Comparison of ENCODE assay signal across 8 mouse cellular contexts in the genomic region with DNA sequence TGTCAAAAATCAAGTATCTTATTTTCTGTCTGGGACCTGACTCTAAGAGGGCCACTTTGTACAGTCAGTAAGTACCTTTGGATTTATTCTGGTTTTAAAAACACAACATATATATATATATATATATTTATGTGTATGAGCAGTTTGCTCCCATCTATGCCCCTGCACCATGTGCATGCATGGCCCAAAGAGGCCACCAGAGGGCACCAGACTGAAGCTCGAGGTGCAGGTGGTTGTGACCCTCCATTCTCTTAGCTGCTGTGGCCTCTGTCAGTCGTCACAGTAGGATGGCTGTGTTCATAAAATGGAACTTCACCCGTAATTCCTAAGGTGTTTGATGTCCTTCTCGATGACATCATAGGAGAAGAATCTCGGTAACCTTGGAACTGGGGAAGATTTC. TPM values are rescaled to one million over a fixed set of nuclear protein-coding genes. Genes with fewer than 3 reads are reported as not detected.
DNase-seq lines count a peak whose midpoint lies in the region; ATAC-seq and TF ChIP-seq lines count a peak whose summit lies in the region.
"Had no signal": no experiment of that assay in that cellular context is flagged by ENCODE, and none has a peak within 500 bp of the region (broad histone marks: within the 10 kb centered on the region; RNA-seq: fewer than 3 reads in every experiment).

No protein-coding gene starts in this region.

- no peaks in the 10 kb centered on the region for H3K9me3 ChIP-seq in CH12.LX (replicated peaks; ENCODE audit: low read length)
- no peaks in the 10 kb centered on the region for H3K9me3 ChIP-seq in kidney, embryonic 15.5 days (replicated peaks)
- H3K9me3 ChIP-seq: limb, embryonic 13.5 days had no signal

- TF ChIP-seq RAD21 in CH12.LX (IDR thresholded peaks at IDR 0.05; ENCODE audit: low read depth, low read length), result peak; percentile 71

- H3K27me3 ChIP-seq in CH12.LX (replicated peaks), result no peaks in the 10 kb centered on the region
- no peaks in the 10 kb centered on the region for H3K27me3 ChIP-seq in Patski
- no peaks in the 10 kb centered on the region for H3K27me3 ChIP-seq in kidney, embryonic 15.5 days
- H3K27me3 ChIP-seq: limb, embryonic 13.5 days had no signal

- no peak overlapping the region for H3K27ac ChIP-seq in CH12.LX (ENCODE audit: insufficient read depth, low read depth)
- no peak overlapping the region for H3K27ac ChIP-seq in kidney, embryonic 15.5 days
- H3K27ac ChIP-seq: limb, embryonic 13.5 days had no signal

- POLR2A ChIA-PET in Patski (lab: Charles Lee), result interaction anchor here (0.6 kb wide), 1 partner anchor 14 kb away, joined by 4 read pairs; no protein-coding TSS in a partner anchor

- in situ Hi-C loops in CH12.LX (cut with MboI; ENCODE audit: low pct_ligation_motif_present, low pct_unique_long_range_greater_than_20kb, low sequenced_read_pairs), result no loop called here
- in situ Hi-C loops in Patski (cut with MboI; ENCODE audit: low pct_unique_long_range_greater_than_20kb), result no loop called here

- dilution Hi-C loops in CH12.LX (cut with MboI; ENCODE audit: extremely low pct_ligation_motif_present, extremely low pct_unique_long_range_greater_than_20kb, low sequenced_read_pairs), result no loop called here

- WGBS in kidney, embryonic 15.5 days, result 18% methylated on average over 5 of the region's 5 CpGs

- TF ChIP-seq EP300 in CH12.LX (IDR thresholded peaks at IDR 0.05; ENCODE audit: low read length), result no peak

- H3K9ac ChIP-seq in CH12.LX (ENCODE audit: insufficient read depth, low read depth), result no peak overlapping the region
- no peak overlapping the region for H3K9ac ChIP-seq in kidney, embryonic 15.5 days
- H3K9ac ChIP-seq: limb, embryonic 13.5 days had no signal

- ATAC-seq in Patski, result peak; percentile 47
- peak; percentile 62; the same call in 1 of the 2 replicates for ATAC-seq in kidney, embryonic 15.5 days (replicated peaks; ENCODE audit: low FRiP score)

- H3K4me3 ChIP-seq in CH12.LX (replicated peaks in 1 of 3; ENCODE audit: low read depth in 2 of 3, low read length in 2 of 3, poor library complexity in 1 of 3), result no peak overlapping the region
- no peak overlapping the region for H3K4me3 ChIP-seq in kidney, embryonic 15.5 days (replicated peaks)
- H3K4me3 ChIP-seq: limb, embryonic 13.5 days had no signal

- no peaks in the 10 kb centered on the region for H3K79me2 ChIP-seq in CH12.LX (replicated peaks; ENCODE audit: control insufficient read depth, extremely low read depth, insufficient read depth, poor library complexity, severe bottlenecking)

- DNase-seq in CH12.LX (ENCODE audit: extremely low read depth) (peak; percentile 86), Patski (ENCODE audit: low read depth, low spot score) (no peak)
- DNase-seq in cerebellum, postnatal 25 days, result peak; percentile 78 to 87
- DNase-seq in gastrocnemius, postnatal 36 days, result peak; percentile 66 to 67
- DNase-seq in lung, postnatal 14 days, result peak; percentile 86
- DNase-seq in right cerebral cortex, postnatal 25 days, result peak; percentile 25

- H3K4me1 ChIP-seq in CH12.LX (ENCODE audit: control insufficient read depth in 1 of 2, insufficient read depth in 2 of 2), result 0 out of 4 replicates have a peak, but pooled peaks cover 0 to 2% of the 10 kb centered on the region in 2 experiments
- H3K4me1 ChIP-seq in kidney, embryonic 15.5 days, result no peaks in the 10 kb centered on the region
- H3K4me1 ChIP-seq: limb, embryonic 13.5 days had no signal

- TF ChIP-seq CTCF in CH12.LX (conservative IDR thresholded peaks at IDR 0.05 in 1 of 2, IDR thresholded peaks at IDR 0.05 in 1 of 2; ENCODE audit: low read depth in 2 of 2, low read length in 2 of 2), result peak; percentile 87 to 93
- TF ChIP-seq CTCF in Patski (IDR thresholded peaks at IDR 0.05), result peak; percentile 81

- H3K4me2 ChIP-seq in CH12.LX (ENCODE audit: insufficient read depth, low read depth, poor library complexity, severe bottlenecking), result no peak overlapping the region
- no peak overlapping the region for H3K4me2 ChIP-seq in kidney, embryonic 15.5 days
- H3K4me2 ChIP-seq: limb, embryonic 13.5 days had no signal

- CTCF ChIA-PET in Patski (lab: Charles Lee), result interaction anchor here (0.6 to 2.1 kb wide), 9 partner anchors 9 to 153 kb away, joined by 3 to 11 read pairs (median 3); partner anchors contain the start of gene Tbc1d9b

- intact Hi-C loops in gastrocnemius, postnatal 36 days (cut with DNase I), result no loop called here

- TF ChIP-seq POLR2A in CH12.LX (IDR thresholded peaks at IDR 0.05; ENCODE audit: low read depth, low read length), result no peak

- H3K36me3 ChIP-seq in CH12.LX (replicated peaks in 1 of 2; ENCODE audit: control insufficient read depth in 1 of 2, insufficient read depth in 1 of 2, low read length in 1 of 2), result no peaks in the 10 kb centered on the region
- no peaks in the 10 kb centered on the region for H3K36me3 ChIP-seq in kidney, embryonic 15.5 days

TF ChIP-seq in CH12.LX, 34 proteins besides CTCF, POLR2A, EP300 and RAD21:
- TF ChIP-seq USF1 (IDR thresholded peaks at IDR 0.05; ENCODE audit: low read depth, low read length) (no peak), ZNF384 (IDR thresholded peaks at IDR 0.05; ENCODE audit: low read depth, low read length) (peak; percentile 45; the same call in 1 of the 2 replicates), MAX (IDR thresholded peaks at IDR 0.05; ENCODE audit: low read length) (peak; percentile 70; the same call in 1 of the 2 replicates), MEF2A (IDR thresholded peaks at IDR 0.05; ENCODE audit: borderline replicate concordance, low read depth, low read length) (no peak), JUN (IDR thresholded peaks at IDR 0.05; ENCODE audit: insufficient read depth, low read depth, low read length) (no peak), USF2 (conservative IDR thresholded peaks at IDR 0.05; ENCODE audit: low read depth, low read length) (no peak), CHD2 (IDR thresholded peaks at IDR 0.05; ENCODE audit: low read length) (no peak), MYC (IDR thresholded peaks at IDR 0.05; ENCODE audit: low read depth, low read length) (peak; percentile 94), MXI1 (IDR thresholded peaks at IDR 0.05; ENCODE audit: low read depth, low read length) (no peak; the same call in 1 of the 2 replicates), TCF12 (IDR thresholded peaks at IDR 0.05; ENCODE audit: low read depth, low read length) (no peak), PAX5 (IDR thresholded peaks at IDR 0.05; ENCODE audit: low read length) (no peak), SMC3 (IDR thresholded peaks at IDR 0.05; ENCODE audit: low read depth, low read length) (peak; percentile 88), E2F4 (IDR thresholded peaks at IDR 0.05; ENCODE audit: insufficient replicate concordance, low read depth, low read length) (no peak)

RNA-seq across cellular contexts. Expression of gene Tbc1d9b, which starts 16.9 kb away (rescaled TPM):
- 23.1 and 27.9 TPM in 2 replicates for total RNA-seq in CH12.LX (2012; rRNA removed)
- 12.8 and 14.1 TPM in 2 replicates for total RNA-seq in CH12.LX (2014; rRNA removed)
- 26.7 and 28.6 TPM in 2 replicates for polyA plus RNA-seq in CH12.LX (2012; ENCODE audit: insufficient read length, low read depth)
- 90.9 TPM for polyA plus RNA-seq in Patski (2021)
- total RNA-seq in gastrocnemius, postnatal 36 days (2021), result 10 to 100 TPM; 24.1 to 24.5 TPM
- polyA plus RNA-seq in kidney, embryonic 15.5 days (2015; fragmentation: Nextera tagmentation; extraction: Ambion mirVana), result 40.0 and 42.9 TPM in 2 replicates

RNA-seq across cellular contexts. Expression of gene Mrnip, which starts 59.9 kb away (rescaled TPM):
- 30.4 and 36.7 TPM in 2 replicates for total RNA-seq in CH12.LX (2012; rRNA removed)
- 26.7 and 29.7 TPM in 2 replicates for total RNA-seq in CH12.LX (2014; rRNA removed)
- polyA plus RNA-seq in CH12.LX (2012; ENCODE audit: insufficient read length, low read depth), result 22.5 and 22.8 TPM in 2 replicates
- 5.9 TPM for polyA plus RNA-seq in Patski (2021)
- 1 to 10 TPM; 2.4 to 2.6 TPM for total RNA-seq in gastrocnemius, postnatal 36 days (2021)
- polyA plus RNA-seq in kidney, embryonic 15.5 days (2015; fragmentation: Nextera tagmentation; extraction: Ambion mirVana), result 19.3 and 20.0 TPM in 2 replicates
